Mouse (Mus musculus) limb, embryonic 12.5 days (tissue): ENCODE measurements around the gene Ppp1r1a. TPM values are rescaled to one million over a fixed set of nuclear protein-coding genes. Genes with fewer than 3 reads are reported as not detected.

Source experiments
- ATAC-seq: fragments of 200-750 bp; cut with Nextera tagmentation; 2 replicates; pipeline ENCODE4 v1.8.0; 2017; ENCODE audit warnings: low read depth, moderate TSS enrichment; ENCODE audit not compliant: insufficient number of reproducible peaks, insufficient read depth, low FRiP score, low TSS enrichment
- H3K27ac ChIP-seq: fragments of 300-500 bp; sonication (generic); 2 replicates; pipeline ENCODE4 v1.5.1; 2016; ENCODE audit warnings: mild to moderate bottlenecking, moderate library complexity
- H3K27me3 ChIP-seq: fragments of 300-500 bp; sonication (generic); 2 replicates; pipeline ENCODE4 v1.6.1; 2016; ENCODE audit warnings: mild to moderate bottlenecking, moderate library complexity
- H3K36me3 ChIP-seq: fragments of 300-500 bp; sonication (generic); 2 replicates; pipeline ENCODE4 v1.6.1; 2016; ENCODE audit warnings: mild to moderate bottlenecking, moderate library complexity
- H3K4me1 ChIP-seq: fragments of 300-500 bp; sonication (generic); replicated peaks from 2 replicates; pipeline ENCODE4 v1.6.1; 2016
- H3K4me2 ChIP-seq: fragments of 300-500 bp; sonication (generic); 2 replicates; pipeline ENCODE4 v1.6.1; 2016; ENCODE audit warnings: mild to moderate bottlenecking, moderate library complexity
- H3K4me3 ChIP-seq: fragments of 300-500 bp; sonication (generic); replicated peaks from 2 replicates; pipeline ENCODE4 v1.5.1; 2016; ENCODE audit warnings: mild to moderate bottlenecking
- H3K9ac ChIP-seq: fragments of 300-500 bp; sonication (generic); replicated peaks from 2 replicates; pipeline ENCODE4 v1.6.1; 2016; ENCODE audit warnings: mild to moderate bottlenecking, moderate library complexity
- H3K9me3 ChIP-seq: fragments of 300-500 bp; sonication (generic); 2 replicates; pipeline ENCODE4 v1.6.1; 2016; ENCODE audit warnings: mild to moderate bottlenecking, moderate library complexity
- WGBS: fragments of 180-500 bp; shearing (Covaris S2); methylation state at CpG from one replicate; pipeline ENCODE4 v1.1.7; 2016; 5-methylcytosine and 5-hydroxymethylcytosine counted together
- polyA plus RNA-seq: library from polyadenylated mRNA; unstranded; fragments of >200 nt; fragmentation: Nextera tagmentation; extraction: Ambion mirVana; gene quantifications from 2 replicates; pipeline ENCODE4 v1.2.1, GENCODE M21; 2016

Gene Ppp1r1a
- polyA plus RNA-seq, 1 experiment from 2014 or later, result 10.1 TPM

DNA sequence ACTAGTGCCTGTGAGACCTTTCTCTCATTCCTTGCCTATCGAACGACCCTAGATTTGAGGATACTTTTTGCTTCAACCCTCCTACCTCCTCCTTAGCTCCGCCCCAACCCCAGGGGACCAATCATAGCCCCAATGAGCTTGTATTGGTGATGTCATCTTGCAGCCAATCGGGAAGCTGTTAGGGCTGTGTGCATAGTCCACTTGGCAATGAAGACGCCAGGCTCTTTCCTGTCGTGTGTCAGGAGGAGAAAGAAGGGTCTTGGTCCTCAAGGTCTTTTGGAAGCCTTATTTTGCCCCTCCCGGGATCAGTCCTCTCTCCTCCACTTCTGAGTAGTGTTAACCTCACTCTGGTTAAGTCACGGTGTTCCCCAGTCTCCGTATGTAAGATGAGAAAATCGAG, 23.7 kb downstream of the Ppp1r1a start:
- Histone ChIP-seq H3K27me3 (peaks cover 21% of the 10 kb centered on the region), H3K4me1 (peaks cover 16% of the 10 kb centered on the region), H3K36me3 (no peaks in the 10 kb centered on the region), H3K4me3 (peak overlapping the region; percentile 34), H3K27ac (no peak overlapping the region), H3K9ac (0 out of 2 replicates have a peak overlapping the region, but pooled peaks have one; percentile 42), H3K4me2 (peak overlapping the region; percentile 55), H3K9me3 (no peaks in the 10 kb centered on the region)
- peak; percentile 91 for ATAC-seq
- 4% methylated on average over 10 of the region's 10 CpGs for WGBS

DNA sequence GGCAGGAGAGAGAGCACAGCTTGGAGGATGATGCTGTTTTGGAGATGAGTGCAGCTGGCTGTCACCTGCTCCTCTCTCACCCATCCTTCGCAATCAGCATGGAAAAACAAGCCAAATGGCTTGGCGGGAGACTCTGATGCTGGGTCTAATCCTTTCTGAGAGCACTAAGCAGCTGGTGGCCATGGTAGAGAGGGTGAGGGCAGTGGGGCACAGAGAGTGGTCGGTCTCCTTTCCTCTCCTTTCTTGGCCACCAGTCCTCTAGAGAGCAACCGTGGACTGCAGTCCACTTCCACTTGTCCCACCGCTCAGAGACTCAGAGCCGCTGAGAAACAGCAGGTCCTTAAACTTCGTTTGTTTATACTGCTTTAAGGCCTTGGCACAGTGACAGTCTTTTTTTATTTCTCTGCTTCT, 24.2 kb downstream of the Ppp1r1a start:
- Histone ChIP-seq H3K27me3 (peaks cover 23% of the 10 kb centered on the region), H3K4me2 (peak overlapping the region; percentile 55), H3K9me3 (no peaks in the 10 kb centered on the region), H3K4me3 (peak overlapping the region; percentile 34), H3K9ac (no peak overlapping the region; the same call in 1 of the 2 replicates), H3K4me1 (peaks cover 13% of the 10 kb centered on the region), H3K27ac (no peak overlapping the region), H3K36me3 (no peaks in the 10 kb centered on the region)
- peak; percentile 66 for ATAC-seq
- WGBS, result 6% methylated on average over 7 of the region's 7 CpGs

DNA sequence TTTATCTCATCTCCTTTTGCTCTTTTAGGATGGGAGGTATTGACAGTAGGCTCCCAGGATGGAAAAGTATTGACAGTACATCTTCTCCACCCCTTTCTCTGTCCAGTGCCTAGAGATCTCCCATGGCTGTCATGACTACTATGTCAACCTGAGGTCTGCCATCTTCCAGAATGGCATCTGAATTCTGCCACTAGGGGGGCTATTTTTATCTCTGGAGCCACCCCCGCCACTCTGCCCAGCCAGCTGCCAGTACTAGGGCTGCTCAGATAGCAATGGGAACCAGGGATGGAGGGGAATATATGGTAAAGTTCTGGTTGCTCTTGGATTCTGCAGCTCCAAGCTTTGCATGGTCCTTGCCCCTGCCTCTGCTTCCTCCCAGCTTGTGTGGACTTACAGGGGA, 26.2 kb downstream of the Ppp1r1a start:
- WGBS, result 63% methylated on average over 1 of the region's 1 CpGs
- Histone ChIP-seq H3K4me2 (no peak overlapping the region), H3K4me1 (peaks cover 9% of the 10 kb centered on the region), H3K9ac (no peak overlapping the region), H3K27ac (no peak overlapping the region), H3K36me3 (no peaks in the 10 kb centered on the region), H3K9me3 (no peaks in the 10 kb centered on the region), H3K27me3 (peaks cover 28% of the 10 kb centered on the region), H3K4me3 (no peak overlapping the region)
- no peak for ATAC-seq

DNA sequence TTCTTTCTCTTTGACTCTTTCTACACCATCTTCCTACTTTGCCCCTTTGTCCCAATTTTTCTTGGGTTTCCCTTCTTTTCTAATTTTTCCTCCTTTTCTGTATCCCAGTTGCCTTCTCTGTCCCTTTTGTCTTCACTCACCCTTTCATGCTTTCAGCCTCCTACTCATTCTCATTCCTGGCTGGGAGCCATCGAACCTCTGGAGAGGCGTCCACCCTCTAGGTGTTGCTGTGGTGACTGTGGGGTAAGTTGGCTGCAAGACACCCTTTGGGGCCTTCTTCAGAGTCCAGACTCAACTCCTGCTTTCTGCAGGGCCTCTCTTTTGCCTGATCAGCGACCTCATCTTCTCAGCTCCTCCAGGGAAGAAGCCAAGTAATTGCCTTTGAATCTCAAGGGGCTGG, 28.5 kb downstream of the Ppp1r1a start:
- peaks cover 50% of the 10 kb centered on the region for H3K27me3 ChIP-seq
- no peaks in the 10 kb centered on the region for H3K36me3 ChIP-seq

GRCm38 (mm10) chr15:103503660-103504059, 34.1 kb downstream of the Ppp1r1a start:
- H3K9ac ChIP-seq, result 0 out of 2 replicates have a peak overlapping the region, but pooled peaks have one; percentile 68
- H3K4me2 ChIP-seq, result peak overlapping the region; percentile 94
- H3K36me3 ChIP-seq, result no peaks in the 10 kb centered on the region
- H3K4me3 ChIP-seq, result peak overlapping the region; percentile 62
- no peaks in the 10 kb centered on the region for H3K9me3 ChIP-seq
- peak; percentile 16; the same call in 1 of the 2 replicates for ATAC-seq
- H3K4me1 ChIP-seq, result peaks cover 17% of the 10 kb centered on the region
- peaks cover 64% of the 10 kb centered on the region for H3K27me3 ChIP-seq
- no peak overlapping the region for H3K27ac ChIP-seq
- 46% methylated on average over 12 of the region's 12 CpGs for WGBS

More for the DNA sequence above, 28.5 kb downstream of the Ppp1r1a start:
- Histone ChIP-seq H3K9ac (no peak overlapping the region), H3K9me3 (no peaks in the 10 kb centered on the region), H3K4me3 (no peak overlapping the region), H3K27ac (no peak overlapping the region), H3K4me1 (peaks cover 9% of the 10 kb centered on the region), H3K4me2 (no peak overlapping the region)
- 74% methylated on average over 3 of the region's 3 CpGs for WGBS
- ATAC-seq, result no peak

DNA sequence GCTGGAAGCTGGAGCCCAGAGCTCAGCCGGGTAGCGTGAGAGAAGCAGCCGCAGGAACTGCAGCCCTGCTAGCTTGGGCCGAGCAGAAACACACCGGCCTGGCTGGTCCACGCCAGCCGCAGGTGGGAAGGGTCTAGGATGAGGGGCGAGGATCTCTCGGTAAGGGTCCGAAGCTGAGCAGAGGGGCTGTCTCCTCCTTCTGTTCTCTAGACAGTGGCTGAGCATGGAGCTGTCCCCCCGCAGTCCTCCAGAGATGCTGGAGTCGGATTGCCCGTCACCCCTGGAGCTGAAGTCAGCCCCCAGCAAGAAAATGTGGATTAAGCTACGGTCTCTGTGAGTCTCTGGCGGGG, 34.6 kb downstream of the Ppp1r1a start:
- Histone ChIP-seq H3K4me2 (peak overlapping the region; percentile 94), H3K9me3 (no peaks in the 10 kb centered on the region), H3K36me3 (no peaks in the 10 kb centered on the region), H3K27ac (peak overlapping the region; percentile 69; the same call in 1 of the 2 replicates), H3K4me1 (peaks cover 20% of the 10 kb centered on the region), H3K4me3 (peak overlapping the region; percentile 62), H3K9ac (peak overlapping the region; percentile 68), H3K27me3 (peaks cover 60% of the 10 kb centered on the region)
- ATAC-seq, result peak; percentile 69
- under 1% methylated on average over 15 of the region's 15 CpGs for WGBS

DNA sequence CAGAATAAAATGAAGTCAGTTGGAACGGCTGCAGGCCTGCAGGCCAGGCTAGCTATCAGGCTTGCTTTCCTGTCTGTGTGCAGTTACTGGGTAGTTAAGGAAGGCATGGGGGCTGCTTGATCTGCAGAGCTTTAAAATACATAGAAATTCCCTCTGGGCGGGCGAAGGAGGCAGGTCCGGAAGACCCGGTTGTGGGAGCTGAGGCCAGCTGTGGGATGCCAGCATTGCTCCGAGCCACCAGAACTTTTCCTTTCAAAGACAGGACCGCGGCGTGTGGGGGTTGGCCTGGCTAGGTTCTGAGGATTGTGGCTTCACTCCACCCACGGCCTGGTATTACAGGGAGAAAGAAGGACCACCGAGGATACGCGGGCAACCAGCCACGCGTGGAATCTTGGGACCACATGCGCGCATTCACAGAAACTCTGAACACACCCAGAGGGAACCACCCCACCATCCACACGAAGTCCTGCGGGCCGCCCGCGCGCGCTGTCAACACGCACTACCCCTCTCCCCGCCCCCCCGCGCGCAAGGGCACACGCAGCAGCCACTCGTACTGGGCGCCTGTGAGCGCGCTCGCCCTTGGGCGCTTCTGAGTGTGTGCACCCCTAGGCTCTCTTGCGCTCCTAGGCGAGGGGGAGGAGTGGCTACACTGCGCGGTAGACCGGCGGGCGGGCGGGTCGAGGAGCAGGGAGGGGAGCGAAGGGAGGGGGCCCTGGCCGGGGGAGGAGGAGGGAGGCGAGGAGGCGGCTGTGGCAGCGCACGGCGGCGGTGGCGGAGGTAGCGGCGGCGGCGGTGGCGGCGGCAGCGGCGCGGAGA, 35.2 kb downstream of the Ppp1r1a start, which contains the start of gene Pde1b:
TSS of gene Pde1b (plus strand) at position 600 of the 816 bp plus-strand sequence.
- H3K9me3 ChIP-seq, result no peaks in the 10 kb centered on the region
- peaks cover 26% of the 10 kb centered on the region for H3K4me1 ChIP-seq
- ATAC-seq, result peak; percentile 83
- WGBS, result 1% methylated on average over 57 of the region's 63 CpGs
- no peaks in the 10 kb centered on the region for H3K36me3 ChIP-seq
- peak within 1 kb of the TSS; percentile 94 for H3K4me2 ChIP-seq
- peak within 1 kb of the TSS; percentile 69; the same call in 1 of the 2 replicates for H3K27ac ChIP-seq
- H3K27me3 ChIP-seq, result peaks cover 63% of the 10 kb centered on the region
- H3K9ac ChIP-seq, result peak within 1 kb of the TSS; percentile 68
- peak within 1 kb of the TSS; percentile 62 for H3K4me3 ChIP-seq

- ATAC-seq, result no peak
- WGBS, result 67% methylated on average over 2 of the region's 2 CpGs
- peaks cover 63% of the 10 kb centered on the region for H3K27me3 ChIP-seq
These were observed 36.6 kb downstream of the Ppp1r1a start for GRCm38 (mm10) chr15:103501186-103501585.

GRCm38 (mm10) chr15:103500723-103501122, 37.1 kb downstream of the Ppp1r1a start:
- Histone ChIP-seq H3K4me2 (no peak overlapping the region), H3K4me3 (no peak overlapping the region), H3K9me3 (no peaks in the 10 kb centered on the region), H3K36me3 (no peaks in the 10 kb centered on the region), H3K4me1 (peaks cover 30% of the 10 kb centered on the region), H3K27ac (no peak overlapping the region), H3K9ac (no peak overlapping the region), H3K27me3 (peaks cover 58% of the 10 kb centered on the region)
- 76% methylated on average over 1 of the region's 1 CpGs for WGBS
- ATAC-seq, result no peak

More at GRCm38 (mm10) chr15:103501186-103501585, 36.6 kb downstream of the Ppp1r1a start:
- no peak overlapping the region for H3K4me3 ChIP-seq
- no peak overlapping the region for H3K27ac ChIP-seq
- H3K4me1 ChIP-seq, result peaks cover 30% of the 10 kb centered on the region
- no peak overlapping the region for H3K4me2 ChIP-seq
- H3K9me3 ChIP-seq, result no peaks in the 10 kb centered on the region
- no peak overlapping the region for H3K9ac ChIP-seq
- H3K36me3 ChIP-seq, result no peaks in the 10 kb centered on the region

GRCm38 (mm10) chr15:103498157-103498556, 39.6 kb downstream of the Ppp1r1a start:
- Histone ChIP-seq H3K27me3 (peaks cover 33% of the 10 kb centered on the region), H3K4me3 (no peak overlapping the region), H3K9me3 (no peaks in the 10 kb centered on the region), H3K36me3 (no peaks in the 10 kb centered on the region), H3K4me2 (no peak overlapping the region), H3K4me1 (peaks cover 23% of the 10 kb centered on the region), H3K27ac (no peak overlapping the region), H3K9ac (no peak overlapping the region)
- 0 out of 2 replicates have a peak, but pooled peaks have one; percentile 52 for ATAC-seq
- WGBS, result 22% methylated on average over 3 of the region's 3 CpGs

DNA sequence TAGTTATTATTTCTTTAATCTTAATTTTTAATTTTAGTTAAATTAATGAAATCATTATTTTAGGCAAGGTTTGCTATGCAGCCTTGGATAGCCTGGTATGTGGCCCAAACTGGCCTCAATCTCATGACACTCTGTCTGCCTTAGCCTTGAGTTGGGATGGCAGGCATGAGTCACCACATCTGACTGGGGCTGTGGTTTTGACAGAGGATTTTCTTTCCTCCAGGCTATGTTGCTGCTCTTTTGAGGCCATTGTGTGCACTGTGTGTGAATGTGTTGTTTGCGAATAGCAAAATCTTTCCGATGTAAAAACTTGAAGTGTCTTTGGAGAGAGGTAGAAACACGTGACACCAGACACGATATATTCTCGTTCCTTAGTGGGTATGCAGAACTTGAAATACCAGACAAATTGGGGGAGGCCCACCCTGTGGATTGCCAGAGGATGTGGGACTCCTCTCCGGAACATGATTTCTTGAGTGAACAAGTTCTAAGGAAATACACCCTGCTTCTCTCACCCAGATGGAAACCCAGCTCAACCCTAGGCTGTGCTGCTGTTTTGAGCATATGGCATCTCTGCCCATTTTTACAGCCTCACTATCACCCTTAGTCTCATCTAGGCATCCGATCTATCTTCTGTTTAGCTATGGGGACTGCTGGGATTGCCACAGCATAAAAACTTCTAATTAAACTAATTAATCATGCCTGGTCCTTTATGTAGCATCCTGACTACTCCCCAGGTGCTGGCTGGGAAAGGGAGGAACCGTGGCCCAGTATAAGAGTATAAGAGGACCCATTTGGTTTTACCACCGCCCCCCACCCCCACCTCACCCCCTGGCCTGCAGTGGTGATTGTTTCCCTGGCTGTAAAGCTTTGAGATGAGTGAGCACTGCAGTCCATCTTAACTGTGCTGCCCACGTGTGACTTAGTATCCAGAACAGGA, 41.3 kb downstream of the Ppp1r1a start:
- H3K27ac ChIP-seq, result no peak overlapping the region
- no peak overlapping the region for H3K4me3 ChIP-seq
- no peaks in the 10 kb centered on the region for H3K36me3 ChIP-seq
- 63% methylated on average over 10 of the region's 10 CpGs for WGBS
- no peak overlapping the region for H3K4me2 ChIP-seq
- no peak for ATAC-seq
- H3K9ac ChIP-seq, result no peak overlapping the region
- H3K4me1 ChIP-seq, result peaks cover 12% of the 10 kb centered on the region
- H3K9me3 ChIP-seq, result no peaks in the 10 kb centered on the region
- peaks cover 23% of the 10 kb centered on the region for H3K27me3 ChIP-seq
